Mouse (Mus musculus) ovary, postnatal 10 days (tissue): ENCODE measurements around the gene Grm5.

Experiments used
- DNase-seq: peaks from one replicate; pipeline ENCODE4 v3.0.0; 2022; ENCODE audit warnings: low spot score

The Grm5 gene

GRCm38 (mm10) chr7:87583868-87584267, at the start of gene Grm5:
TSS of gene Grm5 (plus strand) at chr7:87584168.
- no peak for DNase-seq

- no peak for DNase-seq
Observed at GRCm38 (mm10) chr7:87539031-87539430, 44.9 kb upstream of the Grm5 start.

GRCm38 (mm10) chr7:87565300-87565699, 18.7 kb upstream of the Grm5 start:
- DNase-seq, result no peak

GRCm38 (mm10) chr7:87566476-87566875, 17.5 kb upstream of the Grm5 start:
- DNase-seq, result no peak

- no peak for DNase-seq
Observed at GRCm38 (mm10) chr7:87584281-87584701, 323 bp downstream of the Grm5 start.

GRCm38 (mm10) chr7:87586271-87586937, 2.4 kb downstream of the Grm5 start:
- DNase-seq, result no peak

GRCm38 (mm10) chr7:87587976-87588375, 4.0 kb downstream of the Grm5 start:
- no peak for DNase-seq

GRCm38 (mm10) chr7:87626251-87626650, 42.3 kb downstream of the Grm5 start:
- DNase-seq, result no peak

GRCm38 (mm10) chr7:87635530-87635929, 51.6 kb downstream of the Grm5 start:
- DNase-seq, result no peak

GRCm38 (mm10) chr7:87650610-87651009, 66.6 kb downstream of the Grm5 start:
- no peak for DNase-seq

GRCm38 (mm10) chr7:87661794-87662193, 77.8 kb downstream of the Grm5 start:
- DNase-seq, result no peak

- no peak for DNase-seq
Observed at GRCm38 (mm10) chr7:87664041-87664440, 80.1 kb downstream of the Grm5 start.

- no peak for DNase-seq
Observed at GRCm38 (mm10) chr7:87716393-87716792, 132.4 kb downstream of the Grm5 start.

GRCm38 (mm10) chr7:87718631-87719030, 134.7 kb downstream of the Grm5 start:
- DNase-seq, result no peak

GRCm38 (mm10) chr7:87734511-87734910, 150.5 kb downstream of the Grm5 start:
- no peak for DNase-seq

- no peak for DNase-seq
Observed at GRCm38 (mm10) chr7:87761945-87762344, 178.0 kb downstream of the Grm5 start.

- DNase-seq, result no peak
Observed at GRCm38 (mm10) chr7:87762376-87762775, 178.4 kb downstream of the Grm5 start.

GRCm38 (mm10) chr7:87787560-87787959, 203.6 kb downstream of the Grm5 start:
- no peak for DNase-seq

- DNase-seq, result no peak
Observed at GRCm38 (mm10) chr7:87788963-87789362, 205.0 kb downstream of the Grm5 start.

GRCm38 (mm10) chr7:87793896-87794295, 209.9 kb downstream of the Grm5 start:
- no peak for DNase-seq

- DNase-seq, result no peak
Observed at GRCm38 (mm10) chr7:87824898-87825297, 240.9 kb downstream of the Grm5 start.

- DNase-seq, result no peak
Observed at GRCm38 (mm10) chr7:87834669-87835068, 250.7 kb downstream of the Grm5 start.

GRCm38 (mm10) chr7:87838579-87838978, 254.6 kb downstream of the Grm5 start:
- no peak for DNase-seq

GRCm38 (mm10) chr7:87843496-87843895, 259.5 kb downstream of the Grm5 start:
- DNase-seq, result no peak
